Mouse (Mus musculus) liver, embryonic 13.5 days (tissue): ENCODE data around the gene Magi2. TPM values are rescaled to one million over a fixed set of nuclear protein-coding genes. Genes with fewer than 3 reads are reported as not detected.

Source experiments
- ATAC-seq: fragments of 200-750 bp; cut with Nextera tagmentation; 2 replicates; pipeline ENCODE4 v1.8.0; 2017; ENCODE audit warnings: low read depth, mild to moderate bottlenecking, moderate number of reproducible peaks, moderate library complexity
- DNase-seq: peaks from one replicate; pipeline ENCODE4 v3.0.0; 2022
- H3K27ac ChIP-seq: fragments of 300-500 bp; sonication (generic); 2 replicates; pipeline ENCODE4 v1.5.1; 2015; ENCODE audit warnings: moderate library complexity, mild to moderate bottlenecking, inconsistent platforms
- H3K27me3 ChIP-seq: fragments of 300-500 bp; sonication (generic); 2 replicates; pipeline ENCODE4 v1.6.1; 2015; ENCODE audit warnings: mild to moderate bottlenecking, inconsistent platforms
- H3K36me3 ChIP-seq: fragments of 300-500 bp; sonication (generic); 2 replicates; pipeline ENCODE4 v1.6.1; 2015; ENCODE audit warnings: mild to moderate bottlenecking, inconsistent platforms
- H3K4me1 ChIP-seq: fragments of 300-500 bp; sonication (generic); replicated peaks from 2 replicates; pipeline ENCODE4 v1.6.1; 2015; ENCODE audit warnings: inconsistent platforms
- H3K4me2 ChIP-seq: fragments of 300-500 bp; sonication (generic); 2 replicates; pipeline ENCODE4 v1.6.1; 2015; ENCODE audit warnings: inconsistent platforms, mild to moderate bottlenecking, moderate library complexity
- H3K4me3 ChIP-seq: fragments of 300-500 bp; sonication (generic); replicated peaks from 2 replicates; pipeline ENCODE4 v1.5.1; 2015; ENCODE audit warnings: mild to moderate bottlenecking, inconsistent platforms
- H3K9ac ChIP-seq: fragments of 300-500 bp; sonication (generic); 2 replicates; pipeline ENCODE4 v1.6.1; 2015; ENCODE audit warnings: mild to moderate bottlenecking, inconsistent platforms
- H3K9me3 ChIP-seq: fragments of 300-500 bp; sonication (generic); replicated peaks from 2 replicates; pipeline ENCODE4 v1.6.1; 2016; ENCODE audit warnings: inconsistent platforms
- WGBS: fragments of 180-500 bp; shearing (Covaris S2); methylation state at CpG from one replicate; pipeline ENCODE4 v1.1.7; 2015; ENCODE audit not compliant: insufficient replicate concordance; 5-methylcytosine and 5-hydroxymethylcytosine counted together
- polyA plus RNA-seq: library from polyadenylated mRNA; unstranded; fragments of >200 nt; fragmentation: Nextera tagmentation; extraction: Ambion mirVana; gene quantifications from 2 replicates; pipeline ENCODE4 v1.2.1, GENCODE M21; 2015

Magi2 gene
- polyA plus RNA-seq, 1 experiment from 2014 or later, result 0.28 TPM

- ATAC-seq (no peak), DNase-seq (no peak)
- Histone ChIP-seq H3K4me3 (no peak overlapping the region), H3K27me3 (no peaks in the 10 kb centered on the region), H3K36me3 (no peaks in the 10 kb centered on the region), H3K9ac (no peak overlapping the region), H3K4me2 (no peak overlapping the region), H3K9me3 (no peaks in the 10 kb centered on the region), H3K27ac (no peak overlapping the region), H3K4me1 (no peaks in the 10 kb centered on the region)
- 66% methylated on average over 4 of the region's 4 CpGs for WGBS
These were observed 1388.1 kb downstream of the Magi2 start for GRCm38 (mm10) chr5:20614891-20615290.

- Histone ChIP-seq H3K4me1 (no peaks in the 10 kb centered on the region), H3K27ac (no peak overlapping the region), H3K4me2 (no peak overlapping the region), H3K9me3 (no peaks in the 10 kb centered on the region), H3K36me3 (no peaks in the 10 kb centered on the region), H3K9ac (no peak overlapping the region), H3K27me3 (no peaks in the 10 kb centered on the region), H3K4me3 (no peak overlapping the region)
- ATAC-seq (no peak), DNase-seq (no peak)
- WGBS, result 63% methylated on average over 7 of the region's 7 CpGs
These were observed 1394.0 kb downstream of the Magi2 start for GRCm38 (mm10) chr5:20620596-20621511.

- Histone ChIP-seq H3K4me3 (no peak overlapping the region), H3K27me3 (no peaks in the 10 kb centered on the region), H3K4me1 (no peaks in the 10 kb centered on the region), H3K9me3 (no peaks in the 10 kb centered on the region), H3K9ac (no peak overlapping the region), H3K4me2 (no peak overlapping the region), H3K27ac (no peak overlapping the region), H3K36me3 (no peaks in the 10 kb centered on the region)
- ATAC-seq (no peak), DNase-seq (no peak)
- 58% methylated on average over 3 of the region's 3 CpGs for WGBS
These were observed 1395.6 kb downstream of the Magi2 start for GRCm38 (mm10) chr5:20622417-20622816.

- H3K4me2 ChIP-seq, result no peak overlapping the region
- no peak for DNase-seq
- no peaks in the 10 kb centered on the region for H3K27me3 ChIP-seq
- no peak overlapping the region for H3K4me3 ChIP-seq
- no peaks in the 10 kb centered on the region for H3K4me1 ChIP-seq
- H3K9ac ChIP-seq, result no peak overlapping the region
- no peaks in the 10 kb centered on the region for H3K36me3 ChIP-seq
- H3K9me3 ChIP-seq, result no peaks in the 10 kb centered on the region
- WGBS, result 51% methylated on average over 10 of the region's 10 CpGs
- ATAC-seq, result no peak
- H3K27ac ChIP-seq, result no peak overlapping the region
These were observed 1396.2 kb downstream of the Magi2 start for GRCm38 (mm10) chr5:20622837-20623573.

GRCm38 (mm10) chr5:20625117-20625516, 1398.3 kb downstream of the Magi2 start:
- no peak overlapping the region for H3K27ac ChIP-seq
- DNase-seq, result no peak
- no peak overlapping the region for H3K4me3 ChIP-seq
- H3K27me3 ChIP-seq, result no peaks in the 10 kb centered on the region
- H3K4me1 ChIP-seq, result no peaks in the 10 kb centered on the region
- no peaks in the 10 kb centered on the region for H3K9me3 ChIP-seq
- H3K9ac ChIP-seq, result no peak overlapping the region
- H3K4me2 ChIP-seq, result no peak overlapping the region
- no peaks in the 10 kb centered on the region for H3K36me3 ChIP-seq
- 45% methylated on average over 2 of the region's 2 CpGs for WGBS
- ATAC-seq, result no peak

- Histone ChIP-seq H3K4me3 (no peak overlapping the region), H3K9me3 (no peaks in the 10 kb centered on the region), H3K9ac (no peak overlapping the region), H3K36me3 (no peaks in the 10 kb centered on the region), H3K27me3 (no peaks in the 10 kb centered on the region), H3K4me1 (no peaks in the 10 kb centered on the region), H3K27ac (no peak overlapping the region), H3K4me2 (no peak overlapping the region)
- DNase-seq, result no peak
- 36% methylated on average over 4 of the region's 4 CpGs for WGBS
- no peak for ATAC-seq
These were observed 1402.2 kb downstream of the Magi2 start for GRCm38 (mm10) chr5:20628954-20629601.

- DNase-seq (no peak), ATAC-seq (no peak)
- H3K4me2 ChIP-seq, result no peak overlapping the region
- no peak overlapping the region for H3K27ac ChIP-seq
- no peaks in the 10 kb centered on the region for H3K36me3 ChIP-seq
- no peaks in the 10 kb centered on the region for H3K27me3 ChIP-seq
- no peak overlapping the region for H3K9ac ChIP-seq
- no peak overlapping the region for H3K4me3 ChIP-seq
- no peaks in the 10 kb centered on the region for H3K9me3 ChIP-seq
- 73% methylated on average over 14 of the region's 14 CpGs for WGBS
- H3K4me1 ChIP-seq, result no peaks in the 10 kb centered on the region
These were observed 1407.4 kb downstream of the Magi2 start for GRCm38 (mm10) chr5:20634046-20634769.

- no peak for ATAC-seq
- Histone ChIP-seq H3K4me3 (no peak overlapping the region), H3K27ac (no peak overlapping the region), H3K9ac (no peak overlapping the region), H3K4me2 (no peak overlapping the region), H3K27me3 (no peaks in the 10 kb centered on the region), H3K4me1 (no peaks in the 10 kb centered on the region), H3K9me3 (no peaks in the 10 kb centered on the region), H3K36me3 (no peaks in the 10 kb centered on the region)
- 79% methylated on average over 8 of the region's 8 CpGs for WGBS
- no peak for DNase-seq
These were observed 1408.0 kb downstream of the Magi2 start for GRCm38 (mm10) chr5:20634822-20635221.

- no peak overlapping the region for H3K27ac ChIP-seq
- WGBS, result 68% methylated on average over 5 of the region's 5 CpGs
- H3K4me1 ChIP-seq, result no peaks in the 10 kb centered on the region
- no peak for ATAC-seq
- H3K9me3 ChIP-seq, result no peaks in the 10 kb centered on the region
- no peak overlapping the region for H3K9ac ChIP-seq
- no peak overlapping the region for H3K4me2 ChIP-seq
- no peaks in the 10 kb centered on the region for H3K36me3 ChIP-seq
- H3K4me3 ChIP-seq, result no peak overlapping the region
- no peak for DNase-seq
- H3K27me3 ChIP-seq, result no peaks in the 10 kb centered on the region
These were observed 1410.6 kb downstream of the Magi2 start for GRCm38 (mm10) chr5:20637300-20637989.

- Histone ChIP-seq H3K27me3 (no peaks in the 10 kb centered on the region), H3K9ac (no peak overlapping the region), H3K4me2 (no peak overlapping the region), H3K27ac (no peak overlapping the region), H3K36me3 (no peaks in the 10 kb centered on the region), H3K9me3 (no peaks in the 10 kb centered on the region), H3K4me3 (no peak overlapping the region), H3K4me1 (no peaks in the 10 kb centered on the region)
- ATAC-seq, result no peak
- WGBS, result 52% methylated on average over 7 of the region's 7 CpGs
- DNase-seq, result no peak
These were observed 1415.4 kb downstream of the Magi2 start for GRCm38 (mm10) chr5:20642196-20642595.
